Mouse (Mus musculus): ENCODE data around the gene Mtmr2.

DNA sequence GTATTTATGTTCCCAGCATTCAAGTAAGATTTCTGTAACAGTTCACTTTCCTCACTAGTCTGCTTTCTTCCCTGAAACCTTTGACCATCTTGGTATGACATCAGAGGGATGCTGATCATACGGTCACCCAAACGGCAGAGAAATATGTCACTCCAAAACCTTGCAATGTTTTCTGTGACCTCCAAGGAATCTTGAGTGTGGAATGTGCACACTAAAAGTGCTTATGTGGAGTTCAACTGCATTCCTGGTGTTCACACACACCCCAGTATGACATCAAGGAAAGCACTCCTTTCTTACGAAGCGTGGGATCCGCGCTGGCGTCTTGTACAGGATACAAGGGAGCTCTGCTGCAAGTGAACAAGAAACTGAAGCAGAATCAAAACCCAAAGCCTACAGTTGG, 58.6 kb downstream of the Mtmr2 start:
- TF ChIP-seq CTCF (IDR thresholded peaks at IDR 0.05) (no peak), POLR2A (IDR thresholded peaks at IDR 0.05; ENCODE audit: insufficient read depth, low read depth, low read length) (no peak)
